Mouse (Mus musculus): ENCODE data around the gene Trappc2.

The Trappc2 gene

DNA sequence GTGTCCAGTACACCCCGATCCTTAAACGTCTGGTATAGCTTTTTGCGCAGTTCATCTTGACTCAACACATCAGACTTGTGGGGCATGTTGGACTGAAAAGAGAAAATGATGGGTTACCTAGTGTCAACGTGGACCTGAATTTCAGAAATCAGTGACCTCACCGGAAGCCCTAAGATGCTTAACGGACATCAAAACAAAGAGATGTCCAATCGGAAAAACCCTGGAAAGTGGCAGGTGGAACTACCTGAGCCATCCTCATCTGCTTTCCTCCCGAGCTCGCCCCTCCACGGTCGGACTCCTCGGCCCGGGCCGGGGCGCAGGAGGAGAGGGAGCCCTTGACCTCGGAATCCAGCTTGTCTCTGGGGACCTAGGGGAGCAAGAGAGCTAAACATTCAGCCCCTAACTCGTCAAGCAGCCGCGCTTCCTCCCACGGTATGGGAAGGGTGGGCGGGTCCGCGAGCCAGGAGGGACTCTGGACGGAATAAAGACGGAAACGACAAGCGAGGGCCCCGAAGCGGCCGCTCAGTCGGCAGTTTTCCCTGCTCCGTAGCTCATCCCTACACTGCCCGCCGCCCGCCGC lies at the start of gene Trappc2:
Gene Trappc2, plus strand, starts transcription at position 539 of the 580 bp plus-strand sequence.
- no peak for DNase-seq (ENCODE audit: low spot score)

DNA sequence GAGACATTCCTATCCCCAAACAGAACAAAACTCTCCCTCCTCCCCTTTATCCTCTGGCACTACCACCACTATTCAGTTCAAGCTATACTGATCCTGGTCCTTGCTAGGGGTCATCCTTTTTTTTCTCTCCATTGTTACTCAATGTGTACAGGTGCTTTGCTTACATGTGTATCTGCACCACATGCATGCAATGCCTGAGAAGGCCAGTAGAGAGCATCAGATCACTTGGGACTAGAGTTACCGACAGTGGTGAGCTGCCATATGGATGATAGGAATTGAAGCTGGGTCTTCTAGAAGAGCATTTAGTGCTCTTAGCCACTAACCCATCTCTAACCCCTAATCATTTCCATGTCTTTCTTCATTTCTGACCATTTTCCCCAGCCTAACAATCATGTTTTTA lies 46.6 kb upstream of the Trappc2 start:
- no peak for DNase-seq (ENCODE audit: low spot score)

DNA sequence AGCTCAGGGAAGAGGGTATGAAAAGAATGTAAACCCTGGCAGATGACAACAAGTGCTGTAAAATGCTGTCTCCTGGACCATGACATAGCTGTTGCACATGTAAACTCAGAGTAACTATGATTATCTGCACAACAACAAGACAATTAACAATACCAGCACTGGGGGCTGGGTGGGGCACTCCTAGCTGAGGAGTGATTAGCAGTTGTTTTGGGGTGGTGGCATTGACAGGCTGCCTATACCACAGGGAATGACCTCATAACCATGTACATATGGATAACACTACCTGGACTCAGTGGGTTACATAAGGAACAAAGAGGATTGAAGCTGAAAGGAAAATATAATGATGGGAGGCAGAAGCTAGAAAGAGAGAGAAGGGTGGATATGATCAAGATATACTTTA lies 32.5 kb upstream of the Trappc2 start:
- DNase-seq (ENCODE audit: low spot score) = no peak

DNA sequence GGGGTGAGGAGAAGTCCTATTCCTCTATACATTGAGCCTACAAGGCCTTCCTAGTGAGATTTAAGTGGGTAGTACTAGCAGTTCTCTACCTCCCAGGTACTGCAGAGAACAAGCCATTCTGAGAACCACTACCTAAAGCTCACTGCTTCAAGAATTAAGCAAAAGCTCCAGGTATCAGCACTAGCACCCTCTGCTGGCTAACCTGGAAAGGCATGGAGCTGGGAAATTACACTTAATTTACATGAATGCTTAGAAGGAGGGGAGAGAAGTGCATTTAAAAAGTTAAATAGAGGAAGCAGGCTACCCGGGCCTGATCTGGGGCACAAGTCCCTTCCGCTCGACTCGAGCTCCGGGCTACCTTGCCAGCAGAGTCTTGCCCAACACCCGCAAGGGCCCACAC lies 24.2 kb upstream of the Trappc2 start:
- DNase-seq (ENCODE audit: low spot score) = no peak

DNA sequence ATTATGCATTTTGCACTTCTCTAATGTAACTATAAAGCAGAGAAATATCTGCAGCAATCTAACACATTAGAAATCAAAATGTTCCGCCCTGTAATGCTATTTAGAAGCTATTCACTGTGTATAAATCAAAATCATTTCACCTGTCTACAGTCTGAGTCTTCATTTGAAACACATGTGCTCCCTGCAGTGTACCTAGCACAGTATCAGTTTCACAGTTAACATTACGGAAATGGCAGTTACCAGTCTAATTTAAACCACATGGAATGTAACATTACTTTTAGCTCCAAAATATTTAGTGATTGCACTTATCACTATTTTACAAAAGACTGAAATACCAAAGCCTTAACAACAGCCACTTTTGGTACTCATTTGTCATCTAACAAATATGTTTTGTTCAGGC lies 5.6 kb upstream of the Trappc2 start:
- no peak for DNase-seq (ENCODE audit: low spot score)

DNA sequence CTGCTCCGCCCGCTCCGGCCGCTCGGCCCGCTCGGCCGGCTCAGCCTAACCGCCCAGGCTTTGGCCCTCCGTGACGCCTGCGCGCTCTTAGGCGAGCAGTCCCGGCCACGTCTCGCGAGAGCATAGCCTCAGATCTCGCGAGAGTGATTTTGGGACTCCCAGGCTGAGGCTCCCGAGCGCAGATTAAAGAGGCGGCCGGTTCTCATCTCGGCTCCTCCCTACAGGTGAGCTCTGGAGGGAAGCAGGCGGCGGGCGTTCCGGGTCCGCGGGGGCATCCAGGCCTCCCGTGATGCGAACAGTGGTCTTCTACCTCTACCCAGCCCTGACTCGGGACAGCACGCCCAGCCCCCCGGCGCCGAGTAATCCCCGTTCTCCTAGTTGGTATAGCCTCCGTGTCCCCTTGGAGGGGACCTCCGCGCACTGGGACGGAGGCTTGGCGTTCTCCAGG lies 266 bp downstream of the Trappc2 start, which contains the start of gene Ofd1:
Gene Ofd1, minus strand, starts transcription at position 89 of the 448 bp plus-strand sequence.
- peak; percentile 84 for DNase-seq (ENCODE audit: low spot score)

DNA sequence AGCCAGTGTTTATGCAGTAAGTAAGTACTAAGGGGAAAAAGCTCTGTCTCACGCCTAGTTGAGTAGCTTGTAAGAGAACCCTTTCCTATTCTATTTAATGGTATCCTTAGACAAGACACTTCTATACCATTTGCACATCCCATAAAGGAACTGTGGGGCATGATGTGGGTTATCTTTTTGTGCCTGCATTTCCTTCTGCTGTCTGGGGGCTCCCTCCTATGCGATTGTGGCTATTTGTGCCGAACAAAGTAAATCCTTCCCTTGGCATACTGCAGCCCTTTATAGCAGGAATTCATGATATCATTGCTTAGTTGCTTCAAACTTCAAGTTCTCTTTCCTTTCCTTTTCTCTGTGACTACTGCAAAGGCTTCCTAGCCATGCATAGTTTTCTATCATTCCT lies 4.2 kb downstream of the Trappc2 start:
- no peak for DNase-seq (ENCODE audit: low spot score)

DNA sequence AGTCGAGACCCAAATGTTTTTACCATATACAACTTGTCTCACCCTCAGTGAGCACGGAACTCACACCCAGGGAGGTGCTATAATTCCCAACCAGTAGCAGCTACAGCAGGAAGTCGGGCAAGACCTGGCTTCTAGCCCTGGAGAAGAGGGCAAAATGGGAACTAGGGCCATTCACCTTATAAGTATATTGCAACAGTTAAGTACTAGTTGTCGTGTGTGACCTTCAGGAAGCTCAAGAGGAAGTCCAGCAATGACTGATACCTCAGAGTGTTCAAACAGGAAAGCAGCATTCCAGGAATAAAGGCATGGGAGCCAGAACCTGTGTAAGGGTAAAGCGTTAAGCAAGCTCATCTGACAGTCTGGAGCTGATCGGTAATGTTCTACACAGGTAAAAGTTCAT lies 13.2 kb downstream of the Trappc2 start:
- DNase-seq (ENCODE audit: low spot score) = no peak

DNA sequence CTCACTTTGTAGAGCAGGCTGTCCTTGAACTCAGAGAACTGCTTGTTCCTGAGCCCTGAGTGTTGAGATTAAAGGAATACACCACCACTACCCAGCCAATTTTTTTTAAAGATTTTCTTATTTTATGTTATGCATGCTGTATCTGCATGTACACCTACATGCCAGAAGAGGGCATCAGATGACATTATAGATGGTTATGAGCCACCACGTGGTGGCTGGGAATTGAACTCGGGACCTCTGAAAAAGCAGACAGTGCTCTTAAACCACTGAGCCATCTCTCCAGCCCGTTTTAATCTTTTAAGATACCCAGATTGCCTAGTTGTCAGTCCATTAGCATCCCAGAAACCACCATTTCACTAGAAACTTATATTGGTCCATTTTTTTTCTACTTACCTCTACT lies 14.0 kb downstream of the Trappc2 start:
- no peak for DNase-seq (ENCODE audit: low spot score)

DNA sequence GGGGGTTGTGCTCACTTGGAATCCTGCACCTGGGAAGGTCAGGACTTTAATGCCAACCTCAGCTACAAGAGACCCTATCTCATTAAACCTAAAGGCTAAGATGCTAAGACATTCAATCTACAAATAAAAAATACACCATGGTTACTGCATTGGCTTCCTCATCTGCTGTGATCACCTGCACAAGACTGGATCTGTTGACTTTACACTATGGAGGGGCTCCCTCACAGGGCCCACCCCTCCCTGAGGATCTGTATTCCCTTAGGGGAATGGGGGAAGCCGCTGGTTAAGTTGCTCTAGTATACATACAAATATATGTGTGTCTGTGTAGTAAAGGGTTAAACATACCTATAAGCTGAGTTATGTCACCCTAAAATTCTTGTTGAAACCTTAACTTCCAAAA lies 15.2 kb downstream of the Trappc2 start:
- no peak for DNase-seq (ENCODE audit: low spot score)

DNA sequence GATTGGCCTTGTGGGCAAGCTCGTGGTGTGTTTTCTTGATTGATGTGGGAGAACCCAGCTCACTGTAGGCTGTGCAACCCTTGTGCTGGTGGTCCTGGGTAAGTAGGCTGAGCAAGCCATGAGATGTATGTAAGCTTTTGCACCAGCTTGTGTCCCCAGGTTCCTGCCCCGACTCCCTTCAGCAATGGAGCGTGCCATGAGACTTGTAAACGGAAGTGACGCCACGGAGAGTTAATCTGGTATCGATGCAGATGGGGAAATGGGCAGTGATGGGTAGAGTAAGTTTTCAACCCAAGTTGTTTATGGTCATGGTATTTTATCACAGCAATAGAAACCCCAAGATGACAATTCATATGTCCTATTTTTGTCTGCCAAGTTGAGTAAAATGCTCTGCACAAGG lies 27.9 kb downstream of the Trappc2 start:
- no peak for DNase-seq (ENCODE audit: low spot score)

DNA sequence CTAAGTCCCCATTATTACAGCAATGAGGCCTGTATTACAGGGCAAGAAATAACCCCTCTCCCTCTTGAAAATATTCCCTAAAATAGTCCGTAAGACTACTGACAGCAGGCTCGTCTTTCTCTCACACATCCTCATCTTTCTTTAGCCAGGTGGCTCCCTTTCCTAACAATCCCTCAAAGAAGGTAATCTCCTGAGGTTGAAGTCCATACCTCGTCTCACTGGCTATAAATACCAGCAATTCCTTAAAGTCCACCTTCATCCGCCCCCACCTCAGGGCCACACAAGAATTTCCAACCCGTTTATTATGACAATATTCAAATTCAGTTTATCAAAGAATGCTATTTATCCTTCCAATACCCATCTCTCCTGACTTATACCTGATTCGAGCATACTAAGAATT lies 32.2 kb downstream of the Trappc2 start:
- DNase-seq (ENCODE audit: low spot score) = no peak

DNA sequence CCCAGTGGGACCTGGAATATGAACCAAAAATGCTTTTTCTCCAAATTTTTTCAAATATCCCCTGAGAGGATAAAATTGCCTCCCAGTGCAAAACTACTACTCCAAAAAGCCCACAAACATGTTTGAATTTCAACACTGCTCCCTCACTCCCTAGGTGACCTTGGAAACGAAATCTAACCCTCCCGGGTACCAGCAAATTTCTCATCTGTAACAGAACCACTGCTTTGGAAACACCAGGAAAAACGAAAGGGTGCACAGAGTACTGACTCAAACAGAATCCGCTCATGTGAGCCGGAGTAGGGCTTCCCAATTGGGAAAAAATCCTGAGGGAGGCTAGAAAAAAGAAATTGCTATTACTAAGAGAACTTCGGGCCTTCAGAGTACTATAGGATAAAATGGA lies 37.0 kb downstream of the Trappc2 start:
- no peak for DNase-seq (ENCODE audit: low spot score)

DNA sequence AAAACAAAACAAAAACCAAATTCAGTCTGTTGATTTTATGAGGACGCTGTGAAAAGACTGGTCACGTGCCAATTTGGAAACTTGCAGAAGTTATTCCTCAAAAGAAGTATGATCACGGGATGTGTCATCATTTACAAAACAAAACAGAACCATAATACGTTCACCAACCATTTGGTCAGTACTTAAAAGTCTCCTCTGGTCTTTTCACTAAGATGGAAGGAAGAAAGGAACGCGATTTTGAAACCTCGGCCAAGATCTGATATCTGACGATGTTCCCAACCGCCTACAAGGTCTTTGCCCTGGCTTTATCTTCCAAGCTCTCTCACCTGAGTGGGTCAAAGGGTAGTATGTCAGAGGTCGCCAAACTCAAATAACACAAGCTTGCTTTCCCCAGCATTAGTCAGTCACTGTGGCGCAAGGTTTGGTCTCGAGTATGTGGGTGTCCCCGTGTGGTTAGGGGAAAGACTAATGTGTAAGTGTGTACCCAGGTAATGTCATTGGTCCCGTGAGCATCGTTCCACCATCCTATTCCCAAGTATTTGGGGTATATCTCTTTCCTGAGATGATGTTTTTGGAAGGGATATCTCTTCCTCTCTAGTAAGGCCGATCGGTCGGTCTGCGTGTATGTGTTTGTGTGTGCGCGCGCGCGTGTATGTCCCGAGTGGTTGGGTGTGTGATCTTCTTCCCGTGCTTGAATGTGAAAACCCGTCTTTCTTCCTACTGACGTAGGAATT lies 38.4 kb downstream of the Trappc2 start:
- DNase-seq (ENCODE audit: low spot score) = no peak

DNA sequence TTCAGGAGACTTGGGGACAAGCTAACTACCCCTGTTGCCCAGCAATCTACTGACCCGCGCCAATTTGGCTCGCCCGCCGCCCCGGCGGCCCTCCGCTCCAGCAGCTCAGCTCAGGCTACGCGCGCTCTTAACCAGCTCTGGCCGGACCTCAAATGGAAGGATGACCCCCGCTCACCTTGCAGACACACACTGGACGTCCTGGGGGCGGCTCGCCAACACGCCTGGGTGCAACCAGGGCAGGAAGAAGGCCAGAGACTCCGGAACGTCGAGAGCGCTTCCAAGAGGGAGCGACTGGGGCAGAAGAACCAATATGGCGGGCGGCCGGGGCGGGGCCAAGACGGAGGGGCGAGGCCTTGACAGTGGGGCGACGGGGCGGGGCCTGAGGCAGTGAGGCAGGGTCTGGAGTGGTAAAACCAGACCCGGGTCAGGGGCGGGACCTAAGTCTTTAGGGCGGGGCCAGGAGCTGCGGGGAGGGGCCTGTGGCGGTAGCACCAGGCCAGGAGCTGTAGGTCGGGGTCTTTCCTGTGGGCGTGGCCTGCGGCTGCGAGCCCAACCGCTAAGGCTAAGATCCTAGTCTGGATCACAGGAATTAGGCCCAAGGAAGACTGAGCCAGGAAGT lies 39.1 kb downstream of the Trappc2 start, which contains the start of gene Rab9:
Gene Rab9, minus strand, starts transcription at position 503 of the 619 bp plus-strand sequence.
- DNase-seq (ENCODE audit: low spot score) = peak; percentile 87

DNA sequence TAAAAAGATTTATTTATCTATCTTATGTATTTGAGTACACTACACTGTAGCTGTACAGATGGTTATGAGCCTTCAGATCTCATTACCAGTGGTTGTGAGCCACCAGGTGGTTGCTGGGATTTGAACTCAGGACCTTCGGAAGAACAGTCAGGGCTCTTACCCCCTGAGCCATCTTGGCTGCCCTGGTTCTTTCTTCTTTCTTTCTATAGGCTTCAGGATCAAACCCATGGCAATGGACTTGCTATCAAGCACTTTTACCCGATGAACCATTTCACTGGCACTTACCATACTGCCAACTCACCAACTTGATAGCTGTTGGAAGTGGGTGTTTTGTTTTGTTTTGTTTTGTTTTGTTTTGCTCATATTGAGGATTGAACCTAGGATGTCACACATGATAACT lies 54.7 kb downstream of the Trappc2 start:
- DNase-seq (ENCODE audit: low spot score) = no peak

DNA sequence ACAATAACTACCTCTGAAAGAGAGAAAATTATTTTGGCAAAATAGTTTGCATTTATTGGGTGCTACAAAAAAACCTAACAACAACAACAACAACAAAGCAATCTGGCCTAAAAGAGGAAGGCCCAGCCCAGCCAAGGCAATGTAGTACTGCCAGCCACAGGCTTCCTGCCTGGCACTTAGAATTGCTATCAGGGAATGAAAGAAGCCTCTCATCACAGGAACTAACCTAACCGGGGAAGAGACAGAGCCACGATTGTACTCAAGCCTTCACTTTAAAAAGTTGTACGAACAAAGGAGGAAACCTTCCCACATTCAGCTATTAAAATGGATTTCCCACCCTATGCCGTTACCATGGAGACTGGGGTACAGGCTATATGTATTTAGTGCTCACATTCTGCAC lies 57.4 kb downstream of the Trappc2 start:
- no peak for DNase-seq (ENCODE audit: low spot score)

DNA sequence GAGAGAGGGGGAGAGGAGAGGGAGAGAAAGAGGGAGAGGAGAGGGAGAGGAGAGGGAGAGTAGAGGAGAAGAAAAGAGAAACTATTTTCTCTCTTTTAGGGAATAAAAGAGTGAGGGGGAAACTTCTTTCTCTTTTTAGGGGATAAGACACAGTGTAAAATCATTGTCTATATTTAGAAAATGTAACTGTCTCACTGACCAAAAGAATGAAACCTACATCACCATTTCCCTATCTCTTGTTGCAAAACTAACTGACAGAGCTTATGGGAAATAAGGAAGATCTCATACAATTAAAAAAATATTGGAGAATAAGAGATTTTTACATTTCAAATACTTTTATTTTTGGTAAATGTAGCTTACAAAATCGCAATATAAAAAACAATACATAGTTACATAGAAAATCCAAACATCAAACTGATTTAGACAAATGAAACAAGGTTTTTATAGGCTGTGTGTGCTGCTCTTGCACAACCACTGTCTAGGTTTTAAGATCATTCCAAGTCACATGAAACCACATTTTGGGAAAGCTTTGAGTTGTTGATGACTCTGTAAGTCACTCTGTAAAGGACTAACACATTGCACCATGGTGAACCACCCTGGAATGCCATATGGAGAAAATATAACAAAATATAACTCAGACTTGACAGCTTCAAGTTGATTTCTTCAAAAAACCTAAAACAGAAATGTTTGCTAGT lies 59.3 kb downstream of the Trappc2 start:
- DNase-seq (ENCODE audit: low spot score) = no peak
